ENCODE assay signal across 16 mouse cellular contexts in genomic region chr5:121184375-121184774, GRCm38 (mm10). TPM values are rescaled to one million over a fixed set of nuclear protein-coding genes. Genes with fewer than 3 reads are reported as not detected.
DNase-seq lines count a peak whose midpoint lies in the region; ATAC-seq and TF ChIP-seq lines count a peak whose summit lies in the region.
"Had no signal": no experiment of that assay in that cellular context is flagged by ENCODE, and none has a peak within 500 bp of the region (broad histone marks: within the 10 kb centered on the region; RNA-seq: fewer than 3 reads in every experiment).

No protein-coding gene starts in this region.

- no peak for TF ChIP-seq CTCF in left cerebral cortex, adult 2 months (IDR thresholded peaks at IDR 0.05)
- TF ChIP-seq CTCF in cortical plate, adult 2 months (IDR thresholded peaks at IDR 0.05; ENCODE audit: extremely low read depth, insufficient read depth, low read length), result no peak

- H3K4me2 ChIP-seq in heart, embryonic 14.5 days (ENCODE audit: low read length), result peak overlapping the region; percentile 55
- H3K4me2 ChIP-seq in liver, embryonic 13.5 days, result no peak overlapping the region
- H3K4me2 ChIP-seq: embryonic facial prominence, embryonic 13.5 days had no signal

- TF ChIP-seq POLR2A in cortical plate, adult 2 months (IDR thresholded peaks at IDR 0.05; ENCODE audit: extremely low read depth, insufficient read depth, low read length), result no peak

- intact Hi-C loops in left cerebral cortex, adult 2 months (cut with DNase I), result no loop called here
- intact Hi-C loops in left cerebral cortex, postnatal 14 days (cut with DNase I), result no loop called here

- DNase-seq in heart, adult 11 months, result no peak
- DNase-seq in left cerebral cortex, adult 2 months (ENCODE audit: extremely low spot score in 1 of 2, low spot score in 2 of 2), result no peak
- DNase-seq in left cerebral cortex, postnatal 14 days (ENCODE audit: low spot score in 2 of 2), result no peak
- DNase-seq in liver, embryonic 13.5 days, result no peak
- no peak for DNase-seq in cerebellum, postnatal 14 days
- DNase-seq: adrenal gland, adult 8-10 months; cerebellum, postnatal 36 days; gastrocnemius, postnatal 10 days; kidney, adult 11 months; lung, postnatal 36 days; spleen, adult 18-20 months had no signal

- 13% methylated on average over 2 of the region's 2 CpGs for WGBS in heart, embryonic 14.5 days
- WGBS in liver, embryonic 13.5 days (ENCODE audit: insufficient replicate concordance), result 62% methylated on average over 2 of the region's 2 CpGs

- no peak overlapping the region for H3K4me3 ChIP-seq in heart, embryonic 14.5 days (ENCODE audit: control insufficient read depth in 1 of 2, insufficient read depth in 1 of 2, low read depth in 1 of 2, low read length in 2 of 2)
- no peak overlapping the region for H3K4me3 ChIP-seq in left cerebral cortex, adult 2 months
- no peak overlapping the region for H3K4me3 ChIP-seq in cortical plate, adult 2 months (ENCODE audit: insufficient read depth, low read length)
- H3K4me3 ChIP-seq in liver, embryonic 13.5 days (replicated peaks), result no peak overlapping the region
- H3K4me3 ChIP-seq: embryonic facial prominence, embryonic 13.5 days; liver, embryonic 15.5 days had no signal

- no peaks in the 10 kb centered on the region for H3K9me3 ChIP-seq in heart, embryonic 14.5 days (ENCODE audit: control insufficient read depth, low read length)
- H3K9me3 ChIP-seq in liver, embryonic 13.5 days (replicated peaks), result no peaks in the 10 kb centered on the region
- H3K9me3 ChIP-seq: embryonic facial prominence, embryonic 13.5 days; liver, embryonic 15.5 days had no signal

- peak overlapping the region; percentile 59; the same call in 1 of the 2 replicates for H3K9ac ChIP-seq in heart, embryonic 14.5 days (ENCODE audit: low read length)
- peak overlapping the region; percentile 58; the same call in 1 of the 2 replicates for H3K9ac ChIP-seq in liver, embryonic 13.5 days
- H3K9ac ChIP-seq: embryonic facial prominence, embryonic 13.5 days; liver, embryonic 15.5 days had no signal

- H3K4me1 ChIP-seq in heart, embryonic 14.5 days (ENCODE audit: control insufficient read depth in 2 of 2, insufficient read depth in 2 of 2, low read length in 2 of 2), result peaks cover 45 to 86% of the 10 kb centered on the region in 2 experiments
- H3K4me1 ChIP-seq in cortical plate, adult 2 months (ENCODE audit: control insufficient read depth, insufficient read depth, low read length), result peaks cover 23% of the 10 kb centered on the region
- peaks cover 91% of the 10 kb centered on the region for H3K4me1 ChIP-seq in liver, embryonic 13.5 days (replicated peaks)

- no peaks in the 10 kb centered on the region for H3K27me3 ChIP-seq in heart, embryonic 14.5 days (ENCODE audit: control insufficient read depth, insufficient read depth, low read length)
- no peaks in the 10 kb centered on the region for H3K27me3 ChIP-seq in liver, embryonic 13.5 days
- H3K27me3 ChIP-seq: embryonic facial prominence, embryonic 13.5 days; liver, embryonic 15.5 days had no signal

- ATAC-seq in heart, embryonic 14.5 days (ENCODE audit: insufficient number of reproducible peaks, insufficient read depth, low FRiP score, low read depth), result no peak
- no peak for ATAC-seq in liver, embryonic 13.5 days (ENCODE audit: low read depth)
- ATAC-seq: forebrain, embryonic 14.5 days had no signal

- H3K36me3 ChIP-seq in heart, embryonic 14.5 days (ENCODE audit: control insufficient read depth, insufficient read depth, low read length), result no peaks in the 10 kb centered on the region
- no peaks in the 10 kb centered on the region for H3K36me3 ChIP-seq in liver, embryonic 13.5 days
- H3K36me3 ChIP-seq: embryonic facial prominence, embryonic 13.5 days; liver, embryonic 15.5 days had no signal

- peak overlapping the region; percentile 61 to 79 for H3K27ac ChIP-seq in heart, embryonic 14.5 days (replicated peaks in 1 of 2; ENCODE audit: control insufficient read depth in 1 of 2, insufficient read depth in 1 of 2, low read depth in 2 of 2, low read length in 2 of 2)
- H3K27ac ChIP-seq in left cerebral cortex, adult 2 months, result peak overlapping the region; percentile 71
- H3K27ac ChIP-seq in cortical plate, adult 2 months (ENCODE audit: insufficient read depth, low read length), result peak overlapping the region; percentile 81
- peak overlapping the region; percentile 84 for H3K27ac ChIP-seq in liver, embryonic 13.5 days
- H3K27ac ChIP-seq: embryonic facial prominence, embryonic 13.5 days had no signal

RNA-seq across cellular contexts. Expression of gene Ptpn11, which starts 6.8 kb away (rescaled TPM):
- polyA plus RNA-seq in heart, embryonic 14.5 days (2014; fragmentation: Nextera tagmentation; extraction: Ambion mirVana), result 22.5 and 25.6 TPM in 2 replicates
- total RNA-seq in left cerebral cortex, adult 2 months (2021), result 10 to 100 TPM; 95.4 to 96.8 TPM
- total RNA-seq in left cerebral cortex, postnatal 14 days (2021), result 10 to 100 TPM; 79.6 to 84.9 TPM
- 60.0 and 64.6 TPM in 2 replicates for polyA plus RNA-seq in cortical plate, adult 2 months (2012; rRNA removed)
- 12.5 TPM in 2 replicates for polyA plus RNA-seq in liver, embryonic 13.5 days (2015; fragmentation: Nextera tagmentation; extraction: Ambion mirVana)

RNA-seq across cellular contexts. Expression of gene Rpl6, which starts 19.9 kb away (rescaled TPM):
- 386 and 413 TPM in 2 replicates for polyA plus RNA-seq in heart, embryonic 14.5 days (2014; fragmentation: Nextera tagmentation; extraction: Ambion mirVana)
- total RNA-seq in left cerebral cortex, adult 2 months (2021), result 100 to 1,000 TPM; 412 to 420 TPM
- 100 to 1,000 TPM; 391 to 441 TPM for total RNA-seq in left cerebral cortex, postnatal 14 days (2021)
- polyA plus RNA-seq in cortical plate, adult 2 months (2012; rRNA removed), result 394 and 406 TPM in 2 replicates
- 556 and 610 TPM in 2 replicates for polyA plus RNA-seq in liver, embryonic 13.5 days (2015; fragmentation: Nextera tagmentation; extraction: Ambion mirVana)

RNA-seq across cellular contexts. Expression of gene Hectd4, which starts 35.6 kb away (rescaled TPM):
- polyA plus RNA-seq in heart, embryonic 14.5 days (2014; fragmentation: Nextera tagmentation; extraction: Ambion mirVana), result 5.5 and 5.8 TPM in 2 replicates
- 100 to 1,000 TPM; 186 to 205 TPM for total RNA-seq in left cerebral cortex, adult 2 months (2021)
- total RNA-seq in left cerebral cortex, postnatal 14 days (2021), result 100 to 1,000 TPM; 223 to 227 TPM
- polyA plus RNA-seq in cortical plate, adult 2 months (2012; rRNA removed), result 77.7 and 79.8 TPM in 2 replicates
- polyA plus RNA-seq in liver, embryonic 13.5 days (2015; fragmentation: Nextera tagmentation; extraction: Ambion mirVana), result 6.9 and 7.6 TPM in 2 replicates
